Mouse (Mus musculus): ENCODE results near the gene Hoxa9.
A peak's percentile ranks its signal among the peaks of the same experiment; 100 is the strongest.

Hoxa9 gene

GRCm38 (mm10) chr6:52228475-52229465 lies 2.1 kb downstream of the Hoxa9 start:
- DNase-seq (ENCODE audit: low spot score), result no peak

DNA sequence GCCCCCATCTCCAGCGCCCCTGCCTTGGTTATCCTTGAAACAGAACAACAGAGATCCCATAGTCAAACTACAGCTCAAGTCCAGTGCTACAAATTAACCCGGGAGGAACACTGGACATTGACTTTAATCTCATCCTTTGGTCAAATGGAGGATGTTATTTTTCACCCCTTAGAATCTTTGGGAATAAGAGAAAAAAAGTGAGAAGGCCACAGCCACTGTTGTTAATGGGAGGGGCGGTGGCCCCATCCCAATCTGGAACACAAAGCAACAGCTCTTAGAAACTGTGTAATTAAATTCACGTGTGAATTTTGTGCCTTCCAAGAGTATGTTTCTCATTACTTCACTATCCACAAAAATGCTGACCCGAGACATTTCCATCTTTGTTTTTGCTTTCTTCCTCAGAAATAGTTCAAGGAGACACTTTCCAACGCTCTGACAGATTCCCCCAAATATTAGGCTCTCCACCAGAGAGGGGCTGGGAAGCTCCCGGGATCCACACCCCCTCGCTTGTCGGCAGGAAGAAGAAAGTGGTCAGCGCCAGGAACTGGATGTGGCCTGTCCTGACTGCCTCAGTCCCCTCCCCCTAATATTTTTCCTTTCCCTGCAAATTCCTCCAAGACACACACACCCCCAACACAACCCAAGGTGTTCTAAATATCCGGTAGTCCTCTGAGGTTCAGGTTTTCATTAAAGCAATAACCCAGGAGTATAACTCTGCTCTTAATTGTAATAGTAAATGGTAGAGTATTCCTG lies 3.2 kb downstream of the Hoxa9 start:
- DNase-seq (ENCODE audit: low spot score), result no peak

DNA sequence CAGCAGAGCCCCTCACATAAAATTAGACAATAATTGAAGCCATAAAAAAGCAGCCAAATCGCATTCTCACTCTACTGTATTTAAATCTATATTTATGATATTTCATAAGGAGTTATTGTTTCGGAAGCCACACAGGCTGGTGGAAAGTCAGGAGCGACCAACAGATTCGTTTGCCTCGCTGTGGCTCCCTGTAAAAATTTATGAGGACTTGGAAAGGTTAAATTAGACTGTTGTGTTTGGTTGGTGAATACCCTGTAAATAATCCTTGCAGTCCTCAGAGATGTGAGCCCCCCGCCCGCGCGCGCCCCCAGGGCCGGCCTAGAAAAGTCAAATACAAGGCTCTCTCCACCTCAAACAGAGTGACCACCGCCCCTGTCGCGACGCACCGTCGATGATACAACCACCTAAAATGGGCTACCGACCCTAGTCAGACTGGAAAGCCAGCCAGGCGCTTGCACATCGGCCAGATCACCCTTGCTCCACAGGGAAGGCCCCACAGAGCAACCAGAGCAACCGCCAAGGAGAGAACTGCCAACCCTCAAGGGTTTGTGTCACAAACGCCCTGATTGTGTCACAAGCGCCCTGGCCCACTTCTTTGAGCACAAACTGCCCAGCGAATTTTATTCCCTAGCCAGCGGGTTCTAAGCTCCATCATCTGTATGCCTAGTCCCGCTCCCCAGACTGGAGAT lies 4.2 kb downstream of the Hoxa9 start:
- no peak for DNase-seq (ENCODE audit: low spot score)

DNA sequence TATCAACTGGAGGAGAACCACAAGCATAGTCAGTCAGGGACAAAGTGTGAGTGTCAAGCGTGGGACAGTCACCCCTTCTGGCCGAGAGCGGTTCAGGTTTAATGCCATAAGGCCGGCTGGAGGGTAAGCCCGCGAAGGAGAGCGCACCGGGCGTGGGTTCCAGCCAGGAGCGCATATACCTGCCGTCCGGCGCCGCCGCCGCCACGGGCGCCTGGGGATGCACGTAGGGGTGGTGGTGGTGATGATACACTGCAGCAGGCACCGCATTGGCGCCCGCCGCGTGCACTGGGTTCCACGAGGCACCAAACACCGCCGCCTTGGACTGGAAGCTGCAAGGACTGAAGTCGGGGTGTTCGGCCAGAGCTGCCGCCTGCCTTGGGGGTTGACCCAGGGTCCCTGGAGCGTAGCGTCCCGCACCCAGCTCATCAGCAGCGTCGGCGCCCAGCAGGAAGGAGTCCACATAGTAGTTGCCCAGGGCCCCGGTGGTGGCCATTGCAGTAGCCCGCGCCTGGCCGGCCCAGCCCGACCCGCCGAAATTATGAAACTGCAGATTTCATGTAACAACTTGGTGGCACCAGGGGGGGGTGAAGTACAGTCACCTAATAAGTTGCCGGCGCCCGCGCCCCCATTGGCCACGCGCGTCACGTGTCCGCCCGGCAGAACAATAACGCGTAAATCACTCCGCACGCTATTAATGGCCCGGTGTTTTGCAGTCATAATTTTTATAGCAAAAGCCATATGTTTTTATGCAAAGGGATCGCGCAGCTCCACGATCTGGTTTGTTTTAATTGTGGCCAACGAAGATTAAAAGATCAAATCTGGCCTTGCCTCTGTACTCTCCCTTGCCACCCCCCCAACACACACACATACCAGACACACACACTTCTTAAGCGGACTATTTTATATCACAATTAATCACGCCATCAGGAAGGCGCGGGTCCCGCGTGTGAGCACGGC lies 5.0 kb downstream of the Hoxa9 start:
- no peak for DNase-seq (ENCODE audit: low spot score)

DNA sequence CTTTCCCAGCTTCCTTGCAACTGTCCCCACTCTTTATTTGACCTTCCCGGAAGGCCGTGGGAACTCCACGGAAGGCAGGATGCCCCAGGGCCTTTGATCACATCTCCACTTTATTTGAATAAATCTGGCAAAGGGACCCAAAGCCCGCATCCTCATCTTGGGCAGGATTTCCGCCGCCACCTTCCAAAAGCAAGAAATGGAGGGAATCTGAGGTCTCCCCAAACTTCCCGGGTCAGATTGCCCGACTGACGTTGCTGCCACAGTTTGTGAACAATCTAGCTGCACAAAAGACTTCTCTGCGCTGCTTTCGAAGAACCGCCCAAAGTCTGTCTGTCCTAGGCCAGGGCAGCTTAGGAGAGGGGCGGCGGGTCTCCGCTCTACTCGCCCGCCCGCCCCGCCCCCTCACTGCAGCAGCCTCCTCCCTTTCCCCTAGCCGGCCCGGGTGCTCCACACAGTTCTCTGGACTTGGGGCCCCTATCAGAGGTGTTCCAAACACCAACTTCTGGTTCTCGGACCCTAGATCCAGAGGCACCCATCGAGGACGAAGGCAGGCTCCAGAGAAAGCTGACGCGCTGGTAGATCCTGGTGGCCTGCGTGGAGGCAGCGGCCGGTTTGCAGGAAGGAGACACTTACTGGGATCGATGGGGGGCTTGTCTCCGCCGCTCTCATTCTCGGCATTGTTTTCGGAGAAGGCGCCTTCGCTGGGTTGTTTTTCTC lies 5.8 kb downstream of the Hoxa9 start:
- DNase-seq (ENCODE audit: low spot score), result no peak

DNA sequence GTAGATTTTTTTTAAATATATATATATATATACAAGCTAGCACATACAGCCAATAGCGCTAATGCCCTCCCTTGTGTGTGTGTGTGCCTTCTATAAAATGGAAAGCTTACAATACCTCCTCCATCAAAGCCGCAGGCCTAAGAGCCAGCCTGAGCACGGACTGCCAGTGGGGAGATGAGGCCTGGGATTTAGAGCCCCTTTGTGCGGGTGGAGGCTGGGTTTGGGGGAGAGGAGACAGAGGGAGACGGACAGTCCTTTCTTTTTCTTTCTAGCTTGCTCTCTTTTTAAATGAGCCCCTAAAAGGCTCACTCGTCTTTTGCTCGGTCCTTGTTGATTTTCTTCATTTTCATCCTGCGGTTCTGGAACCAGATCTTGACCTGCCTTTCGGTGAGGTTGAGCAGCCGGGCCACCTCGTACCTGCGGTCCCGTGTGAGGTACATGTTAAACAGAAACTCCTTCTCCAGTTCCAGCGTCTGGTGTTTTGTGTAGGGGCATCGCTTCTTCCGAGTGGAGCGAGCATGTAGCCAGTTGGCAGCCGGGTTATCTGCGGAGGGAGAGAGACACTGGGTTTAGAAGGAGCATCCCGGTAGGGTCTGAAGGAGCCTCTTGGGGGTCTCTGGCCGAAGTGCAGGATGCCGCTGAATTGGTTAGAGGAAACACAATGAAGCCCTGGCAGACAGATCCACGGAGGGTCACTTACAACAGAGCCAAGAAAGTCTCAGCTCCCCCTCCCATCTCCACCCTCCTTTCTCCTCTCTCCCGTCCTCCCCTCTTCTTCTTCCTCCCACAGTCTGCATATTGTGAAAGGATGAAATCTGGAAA lies 6.7 kb downstream of the Hoxa9 start:
- no peak for DNase-seq (ENCODE audit: low spot score)

- DNase-seq (ENCODE audit: low spot score), result peak; percentile 7
Measured at GRCm38 (mm10) chr6:52222729-52223128, 8.2 kb downstream of the Hoxa9 start.

DNA sequence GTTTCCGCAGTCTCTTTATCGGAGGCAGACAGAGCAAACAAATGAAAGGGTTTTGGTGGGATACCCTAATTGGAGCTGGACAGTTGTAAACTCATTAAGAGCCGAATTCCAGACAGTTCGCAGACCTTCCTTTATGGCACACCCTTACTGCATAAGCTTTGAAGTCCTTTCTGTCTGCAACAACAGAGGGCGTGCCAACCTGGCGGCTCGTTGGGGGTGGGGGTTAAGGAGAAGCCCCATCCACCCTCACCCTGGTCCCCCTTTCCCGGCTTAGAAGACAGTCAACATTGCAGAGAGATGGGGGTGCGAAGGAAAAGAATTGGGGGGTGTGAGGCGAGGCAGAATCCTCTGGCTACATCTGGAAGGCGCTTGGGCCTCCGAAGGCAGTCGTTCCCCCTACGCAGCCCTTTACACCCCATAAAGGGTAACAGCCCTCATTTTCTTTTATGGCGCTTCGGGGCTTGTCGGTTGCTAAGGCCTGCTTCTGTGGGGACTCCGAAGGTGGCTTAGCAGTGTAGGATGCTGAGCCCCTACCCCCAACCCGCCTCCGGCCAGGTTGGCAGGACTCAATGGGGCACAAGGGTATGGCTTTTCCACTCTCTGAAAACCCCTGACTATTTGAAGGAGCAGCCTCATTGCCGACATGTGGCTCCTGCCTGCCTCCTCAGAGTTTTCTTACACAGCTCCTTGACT lies 8.8 kb downstream of the Hoxa9 start:
- no peak for DNase-seq (ENCODE audit: low spot score)

- DNase-seq (ENCODE audit: low spot score), result peak; percentile 83
Measured at GRCm38 (mm10) chr6:52221337-52221992, 9.4 kb downstream of the Hoxa9 start, which contains the start of gene Hoxa7. Gene Hoxa7 (minus strand): TSS chr6:52221854.

- DNase-seq (ENCODE audit: low spot score), result no peak
Measured at GRCm38 (mm10) chr6:52220865-52221310, 10.0 kb downstream of the Hoxa9 start.

DNA sequence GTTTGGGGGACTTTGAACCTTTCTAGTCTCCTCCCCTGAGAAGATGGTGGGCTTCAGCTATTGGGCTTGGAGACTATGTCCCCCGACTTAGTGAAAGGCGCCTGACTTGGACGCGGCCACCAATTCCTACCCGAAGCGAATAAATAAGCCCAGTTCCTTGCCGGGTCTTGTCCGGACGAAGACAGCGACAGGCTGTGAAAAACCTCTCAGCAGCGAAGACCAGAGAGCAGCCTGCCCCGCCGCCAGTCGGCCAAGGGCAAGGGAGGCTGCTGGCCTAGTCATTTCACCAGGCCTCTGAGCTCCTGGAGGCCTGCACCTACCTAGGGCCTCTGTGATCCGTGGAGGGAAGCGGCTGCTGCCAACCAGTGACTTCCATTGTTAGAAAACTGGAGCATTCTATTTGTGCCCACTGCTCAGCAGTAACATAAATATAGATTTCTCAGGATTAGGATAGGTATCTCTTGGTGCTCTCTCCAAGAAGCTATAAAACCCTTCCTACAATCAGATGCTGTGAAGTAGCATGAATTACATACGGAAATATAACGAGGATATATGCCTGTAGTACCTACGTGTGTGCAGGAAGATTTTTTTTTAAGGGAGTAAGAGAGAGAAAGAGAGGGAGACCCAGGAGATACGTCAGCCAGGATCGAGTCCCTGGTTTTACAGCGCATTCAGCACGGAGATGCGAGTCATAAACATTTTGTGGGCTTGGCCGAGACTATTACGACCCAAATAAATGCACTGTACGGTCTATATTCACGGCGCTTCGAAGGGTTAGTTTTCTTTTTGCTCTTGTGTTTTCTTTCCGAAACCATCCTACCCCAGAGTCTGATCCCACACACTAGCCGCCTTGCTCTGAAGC lies 10.7 kb downstream of the Hoxa9 start:
- DNase-seq (ENCODE audit: low spot score), result peak; percentile 8

GRCm38 (mm10) chr6:52219234-52219942 lies 11.5 kb downstream of the Hoxa9 start:
- DNase-seq (ENCODE audit: low spot score), result peak; percentile 7

GRCm38 (mm10) chr6:52218643-52219215 lies 12.2 kb downstream of the Hoxa9 start:
- DNase-seq (ENCODE audit: low spot score), result no peak

DNA sequence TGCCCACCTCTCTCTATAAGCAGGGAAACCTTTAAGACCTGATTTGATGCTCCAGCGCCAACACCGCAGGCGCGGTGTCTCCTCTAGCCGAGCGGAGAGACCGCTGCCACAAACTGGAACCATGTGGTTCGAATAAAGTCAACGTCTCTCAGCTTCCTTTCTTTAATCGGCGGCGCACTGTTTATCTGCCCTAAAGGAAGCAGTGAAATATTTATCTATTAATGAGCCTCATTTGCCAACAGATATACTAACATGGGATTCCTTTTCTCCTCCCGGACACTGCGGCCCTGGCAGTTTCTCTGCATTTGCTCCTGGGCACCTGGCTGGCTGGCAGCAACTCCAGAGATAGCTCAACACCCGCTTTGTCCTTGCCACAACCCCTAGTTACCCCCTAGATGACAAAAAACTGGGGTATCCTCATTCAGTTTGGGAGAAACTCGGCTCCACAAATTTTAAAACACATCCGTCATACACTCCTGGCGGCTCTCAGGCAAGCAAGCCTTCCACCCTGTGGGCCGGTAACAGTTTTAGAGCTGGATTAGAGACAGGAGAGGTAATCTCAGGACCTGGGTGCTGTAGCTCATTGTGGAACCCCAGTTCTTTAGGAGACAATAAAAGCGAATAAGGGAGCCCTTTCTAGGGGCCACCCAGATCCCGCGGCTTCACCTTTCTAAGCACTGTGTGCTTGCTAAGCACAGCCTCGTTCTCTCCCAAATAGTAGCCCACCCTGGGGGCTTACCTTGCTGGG lies 12.8 kb downstream of the Hoxa9 start:
- DNase-seq (ENCODE audit: low spot score), result peak; percentile 8

DNA sequence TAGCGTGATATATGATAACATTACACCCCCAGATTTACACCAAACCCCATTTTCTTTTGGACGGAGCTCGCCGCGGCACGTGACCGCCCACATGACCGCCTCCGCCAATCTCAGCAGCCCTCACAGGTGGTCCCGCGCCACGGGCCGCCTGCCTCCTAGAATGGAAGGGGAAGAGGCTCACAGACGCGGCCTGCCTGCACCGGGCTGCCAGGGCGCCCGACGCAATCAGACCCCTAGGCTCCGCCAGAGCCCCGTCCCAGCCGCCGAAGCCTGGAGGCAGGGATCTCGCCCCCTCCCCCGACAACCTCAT lies 13.5 kb downstream of the Hoxa9 start:
- peak; percentile 55 for DNase-seq (ENCODE audit: low spot score)
